Mouse (Mus musculus) hindlimb bud, embryonic 11.5 days (tissue): ENCODE measurements at regions not wholly inside any gene's neighbourhood (a gene's known extent, or its start where the extent isn't known, plus 50 kb on each side); places are given as distances from the start of the nearest gene placed in this dataset.
"Not testable (repeated sequence)": the region's sequence is repeated elsewhere in the genome, so short reads cannot be mapped to it uniquely, and the experiment has no call there.

Experiments
- DNase-seq: peaks from one replicate; pipeline ENCODE4 v3.0.0-alpha.2; 2012; ENCODE audit warnings: low read depth, low spot score; ENCODE audit errors: extremely low spot score

DNA sequence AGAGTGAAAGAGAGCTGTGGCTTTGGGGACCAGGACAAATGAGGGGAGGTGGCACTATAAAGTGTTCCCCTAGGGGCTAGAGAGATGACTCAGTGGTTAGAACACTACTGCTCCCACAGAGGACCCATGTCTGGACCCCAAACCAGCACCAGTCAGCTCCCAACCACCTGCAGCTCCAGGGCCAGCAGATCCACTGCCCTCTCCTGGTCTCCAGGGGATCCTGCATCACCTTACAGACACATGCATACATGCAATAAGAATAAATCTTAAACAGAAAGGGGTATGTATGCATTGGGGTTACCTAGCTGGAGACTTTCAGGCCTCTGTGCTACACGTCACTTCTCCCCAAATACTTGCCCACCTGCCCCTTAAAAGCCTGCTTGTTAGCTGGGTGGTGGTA, 93.8 kb upstream of the Zfp706 start:
- no peak for DNase-seq

DNA sequence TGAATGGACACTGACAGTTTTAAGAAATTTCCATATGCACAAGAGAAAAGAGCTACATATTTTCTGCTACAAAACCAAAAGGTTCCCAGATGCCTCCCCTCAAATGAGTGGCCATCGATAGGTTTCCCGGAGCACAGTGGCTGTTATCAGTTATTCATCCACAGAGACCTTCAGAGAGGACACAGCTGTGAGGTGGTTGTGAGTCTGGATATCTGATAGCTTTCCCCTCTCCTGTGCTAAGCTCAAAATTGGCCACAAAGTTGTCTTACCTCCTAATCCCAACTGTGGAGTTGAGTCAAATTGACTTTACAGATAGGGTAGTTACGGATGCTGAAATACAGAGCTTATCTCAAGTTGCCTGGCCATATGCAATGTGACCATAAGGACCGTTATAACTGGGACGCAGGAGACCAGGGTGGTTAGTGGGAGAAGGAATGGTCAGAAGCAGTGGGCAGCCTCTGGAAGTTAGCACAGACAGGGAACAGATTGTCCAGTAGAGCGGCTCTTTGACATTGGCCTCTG, 93.3 kb upstream of the Zfp706 start:
- no peak for DNase-seq

DNA sequence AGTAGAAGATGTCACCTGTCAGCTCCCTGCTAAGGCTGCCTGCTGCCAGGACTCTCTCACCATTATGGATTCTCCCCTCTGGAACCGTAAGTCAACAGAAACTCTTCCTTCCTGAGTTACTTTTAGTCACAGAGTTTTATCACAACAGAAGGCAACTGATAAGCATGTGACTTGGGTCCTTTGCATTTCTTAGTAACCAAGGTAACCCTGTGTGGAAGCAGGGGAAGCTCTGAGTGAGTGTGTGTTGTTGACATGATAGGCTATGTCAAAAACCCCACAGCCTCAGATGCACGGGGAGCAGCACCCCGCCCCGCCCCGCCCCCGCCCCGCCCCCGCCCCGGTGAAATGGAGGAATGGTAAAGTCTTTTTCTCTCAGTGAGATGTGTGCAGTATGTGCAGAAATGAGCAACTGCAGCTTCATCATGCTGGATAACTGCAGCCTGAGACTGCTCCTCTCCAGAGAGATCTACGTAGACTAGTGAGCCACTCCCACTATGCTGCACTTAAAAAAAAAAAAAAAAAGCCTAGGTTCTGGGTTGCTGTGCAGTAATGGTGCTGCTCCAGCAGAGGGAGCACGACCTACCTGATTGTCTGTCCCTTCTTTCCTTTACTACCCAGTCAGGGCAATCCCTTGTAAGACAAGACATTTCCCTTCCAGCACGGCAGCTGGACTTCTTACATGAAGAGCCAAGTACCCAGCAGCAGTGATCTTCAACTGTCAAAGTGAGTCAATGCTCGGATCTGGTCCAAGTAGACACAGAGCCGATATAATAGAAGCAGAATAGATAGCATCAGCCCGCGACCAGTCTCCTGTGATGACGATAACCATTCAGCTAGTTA, 92.6 kb upstream of the Zfp706 start:
- DNase-seq = peak; percentile 39

DNA sequence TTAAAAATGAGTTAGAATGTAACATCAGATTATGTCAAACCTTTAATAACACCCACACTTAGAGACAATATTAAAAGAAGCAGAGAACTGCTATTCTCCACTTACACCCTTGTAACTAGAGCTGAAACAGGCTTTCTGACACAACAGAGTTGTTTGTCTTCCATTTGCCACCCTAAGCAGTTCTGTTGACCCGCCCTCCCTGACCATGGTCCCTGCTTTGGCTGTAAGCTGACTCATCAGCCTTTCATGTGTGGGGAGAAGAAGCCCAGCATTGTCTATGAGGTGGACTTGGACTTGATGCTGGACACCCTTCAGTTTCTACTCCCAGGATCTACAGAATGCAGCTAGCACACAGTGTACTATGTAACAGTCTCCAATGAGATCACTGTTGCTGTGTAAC, 91.6 kb upstream of the Zfp706 start:
- DNase-seq = no peak

DNA sequence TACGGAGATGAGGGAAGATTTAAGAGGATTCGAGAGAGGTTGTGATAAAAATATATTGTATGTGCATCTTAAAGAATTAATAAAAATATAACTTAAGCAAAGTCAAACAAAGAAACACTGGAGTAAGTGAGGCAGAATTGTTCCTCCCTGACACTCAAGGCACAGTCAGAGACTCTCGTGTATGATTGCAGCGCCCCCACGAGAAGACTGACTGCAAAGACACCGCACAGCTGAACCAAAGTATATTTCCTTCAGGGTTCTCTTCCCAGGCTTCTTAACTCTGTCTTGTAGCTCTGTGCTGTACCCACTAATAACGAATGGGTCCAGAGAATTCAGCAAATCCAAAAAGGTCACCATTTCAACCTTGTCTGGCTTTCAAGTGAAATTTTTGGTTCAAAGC, 89.9 kb upstream of the Zfp706 start:
- DNase-seq = no peak

DNA sequence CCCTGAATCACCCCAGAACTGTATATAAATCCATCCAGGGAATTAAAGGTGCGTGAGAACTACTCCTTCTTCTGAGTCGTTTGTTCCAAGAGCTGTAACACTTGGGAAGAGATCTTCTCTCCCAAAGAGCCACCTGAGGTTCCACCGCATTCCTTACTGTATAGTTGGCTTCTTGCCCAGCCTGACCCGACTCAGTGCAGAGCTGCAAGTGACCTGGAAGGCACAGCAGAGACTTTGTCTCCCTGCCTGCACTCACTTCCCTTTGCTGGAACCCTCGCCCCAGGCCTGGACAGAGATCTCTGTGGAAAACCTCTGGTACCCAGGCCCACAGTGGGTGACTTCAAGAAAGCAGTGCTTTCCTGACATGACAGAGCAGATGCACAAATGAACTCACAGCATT, 83.6 kb upstream of the Zfp706 start:
- DNase-seq = not testable (repeated sequence)

DNA sequence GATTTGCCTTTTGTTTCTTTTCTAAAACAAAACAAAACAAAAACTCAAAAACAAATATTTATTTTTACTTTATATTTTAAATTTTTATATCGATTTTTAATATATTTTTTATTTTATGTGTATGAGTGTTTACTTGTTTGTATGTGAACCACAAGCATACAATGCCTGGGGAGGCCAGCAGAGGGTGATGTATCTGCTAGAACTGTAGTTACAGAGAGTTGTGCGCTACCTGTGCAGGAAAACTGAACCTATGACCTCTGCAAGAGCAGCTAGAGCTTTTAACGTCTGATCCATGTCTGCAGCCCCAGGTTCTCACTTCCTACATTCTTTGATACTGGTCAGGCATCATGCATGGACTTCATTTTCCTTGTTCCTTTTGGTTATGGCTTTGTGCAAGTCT, 76.2 kb upstream of the Zfp706 start:
- DNase-seq = no peak

DNA sequence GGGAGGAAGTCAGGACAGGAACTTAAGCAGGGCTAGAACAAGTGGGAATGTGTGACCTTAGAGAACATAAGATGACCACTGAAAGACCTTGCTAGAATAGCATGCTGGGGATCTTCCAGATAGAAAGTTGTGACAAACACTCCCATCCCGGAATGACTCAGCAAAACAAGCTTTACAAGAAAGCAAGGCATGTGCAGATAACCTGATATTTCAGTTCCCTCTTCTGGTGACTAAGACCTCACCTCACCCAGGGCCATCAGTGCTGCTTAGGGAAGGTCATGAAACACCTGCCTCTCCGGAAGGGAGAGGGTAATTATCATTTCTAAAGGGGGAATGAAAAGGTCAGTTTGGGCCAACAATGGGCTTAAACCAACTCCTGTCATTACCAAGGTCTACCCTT, 74.3 kb upstream of the Zfp706 start:
- DNase-seq = no peak

DNA sequence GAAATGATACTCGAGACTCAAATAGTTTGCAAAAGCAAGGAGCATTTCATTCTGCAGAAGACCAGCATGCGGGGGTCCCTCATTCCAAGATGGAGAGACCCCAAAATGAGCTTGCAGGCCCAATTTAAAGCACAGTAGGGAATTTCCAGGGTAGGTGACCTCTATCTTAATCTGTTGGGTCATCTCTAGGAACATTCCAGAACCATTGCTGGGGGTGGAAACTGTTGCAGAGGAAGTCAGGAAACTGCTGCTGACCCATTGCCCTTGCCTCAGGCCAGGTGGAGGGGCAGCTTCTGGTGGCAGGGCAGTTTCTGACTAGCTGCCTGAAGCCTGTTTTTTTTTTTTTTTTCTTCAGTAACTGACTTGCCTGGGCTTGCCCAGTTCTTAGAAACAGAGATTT, 73.4 kb upstream of the Zfp706 start:
- DNase-seq = no peak

DNA sequence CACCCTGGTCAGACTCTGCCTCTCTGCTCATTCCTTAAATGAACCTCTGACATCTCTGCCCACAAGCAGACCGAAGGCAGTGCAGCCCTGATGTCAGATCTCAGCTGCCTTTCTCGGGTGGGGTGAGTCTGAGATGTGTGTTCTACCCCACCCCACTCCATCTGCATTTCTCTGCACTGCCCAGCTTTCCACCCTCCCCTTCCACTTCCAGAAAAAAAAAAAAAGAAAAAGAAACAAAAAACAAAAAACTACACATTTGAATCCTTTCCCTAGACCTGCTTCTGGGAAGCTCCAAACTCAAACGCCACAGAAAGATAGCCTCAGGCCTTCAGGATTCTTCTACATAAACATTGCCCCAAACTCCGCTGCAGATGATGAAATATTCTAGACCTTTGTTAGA, 72.8 kb upstream of the Zfp706 start:
- no peak for DNase-seq

DNA sequence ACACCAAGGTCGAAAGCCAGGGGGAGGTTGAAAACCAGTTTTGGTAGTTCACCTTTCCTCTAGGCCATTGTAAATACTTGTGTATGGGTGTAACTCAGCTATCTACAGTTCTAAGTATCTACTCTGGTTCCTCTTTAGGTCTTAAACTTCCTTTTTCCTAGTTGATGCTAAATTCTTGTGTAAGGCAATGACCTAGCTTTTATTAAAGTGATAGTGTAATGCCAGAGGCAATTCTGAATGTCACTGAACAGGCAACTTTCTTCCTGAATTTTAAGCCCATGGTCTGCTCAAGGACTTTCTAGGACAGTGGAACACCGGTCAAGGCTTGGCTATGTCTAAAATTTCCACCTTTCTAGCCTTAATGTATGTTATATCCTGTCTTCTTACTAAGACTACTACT, 66.6 kb upstream of the Zfp706 start:
- DNase-seq = not testable (repeated sequence)

DNA sequence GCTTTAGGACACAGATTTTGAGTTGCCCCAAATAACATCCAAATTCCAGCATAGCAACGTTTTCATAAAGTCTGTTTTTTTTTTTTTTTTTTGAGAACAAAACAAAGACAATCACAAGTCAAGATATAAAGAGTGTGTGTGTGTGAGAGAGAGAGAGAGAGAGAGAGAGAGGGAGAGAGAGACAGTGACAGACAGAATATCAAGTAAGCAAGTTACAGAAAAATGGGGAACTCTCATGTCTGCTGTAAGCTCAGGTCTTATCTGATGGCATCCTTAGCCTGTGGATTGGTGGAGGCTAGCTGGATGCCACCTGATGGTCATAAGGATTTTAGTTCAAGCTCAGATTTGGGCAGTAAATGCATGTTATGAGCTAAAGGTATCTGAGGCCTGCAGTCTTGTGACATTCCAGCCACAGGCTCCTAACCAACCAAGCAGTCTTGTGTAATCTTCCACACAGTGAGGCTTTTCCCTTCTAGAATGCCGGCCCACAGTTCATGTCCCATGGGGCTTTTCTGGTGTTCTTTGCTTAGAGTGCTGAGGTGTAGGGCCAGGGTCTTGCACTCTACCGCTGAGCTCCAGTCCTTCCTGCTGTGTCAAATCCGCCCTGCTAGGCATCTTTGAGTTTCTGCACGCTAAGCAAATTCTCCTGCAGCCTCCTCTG, 64.8 kb upstream of the Zfp706 start:
- DNase-seq = no peak

DNA sequence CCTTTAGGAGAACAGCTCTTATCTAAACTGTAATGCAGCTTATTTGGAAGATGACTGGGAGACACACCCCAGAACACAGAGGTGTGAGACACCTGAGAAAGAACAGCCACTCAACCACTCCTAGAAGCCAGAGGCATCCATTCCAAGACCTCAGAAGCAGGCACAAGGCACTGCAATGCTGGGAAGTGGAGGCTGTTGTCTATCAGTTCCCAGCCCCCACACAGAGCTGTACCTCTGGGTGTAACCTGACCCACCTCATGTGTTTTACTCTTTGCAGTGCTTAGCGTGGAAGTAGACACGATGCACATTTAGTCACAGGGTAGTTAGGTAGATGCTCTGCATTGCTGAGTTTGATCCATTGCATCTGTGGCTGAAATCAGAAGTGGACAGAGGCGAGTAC, 62.6 kb upstream of the Zfp706 start:
- no peak for DNase-seq

DNA sequence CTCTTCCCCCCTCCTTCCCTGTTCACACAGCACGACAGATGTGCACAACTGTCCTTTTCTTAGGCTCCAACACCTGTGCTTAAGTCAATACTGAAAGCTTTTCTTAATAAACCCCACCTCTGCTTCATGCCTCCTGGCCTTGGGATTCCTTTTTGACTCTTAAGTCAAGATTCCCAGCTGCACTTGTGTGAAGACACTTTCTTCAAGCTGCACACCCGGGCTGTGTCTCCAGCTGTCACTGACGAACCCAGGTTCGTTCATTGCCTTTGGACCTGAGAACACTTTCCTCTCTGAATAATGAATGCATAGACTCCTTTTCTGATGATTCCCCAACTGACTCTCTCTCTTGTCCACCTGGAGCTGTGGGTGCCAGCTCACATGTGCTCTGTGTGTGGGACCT, 59.8 kb upstream of the Zfp706 start:
- no peak for DNase-seq

DNA sequence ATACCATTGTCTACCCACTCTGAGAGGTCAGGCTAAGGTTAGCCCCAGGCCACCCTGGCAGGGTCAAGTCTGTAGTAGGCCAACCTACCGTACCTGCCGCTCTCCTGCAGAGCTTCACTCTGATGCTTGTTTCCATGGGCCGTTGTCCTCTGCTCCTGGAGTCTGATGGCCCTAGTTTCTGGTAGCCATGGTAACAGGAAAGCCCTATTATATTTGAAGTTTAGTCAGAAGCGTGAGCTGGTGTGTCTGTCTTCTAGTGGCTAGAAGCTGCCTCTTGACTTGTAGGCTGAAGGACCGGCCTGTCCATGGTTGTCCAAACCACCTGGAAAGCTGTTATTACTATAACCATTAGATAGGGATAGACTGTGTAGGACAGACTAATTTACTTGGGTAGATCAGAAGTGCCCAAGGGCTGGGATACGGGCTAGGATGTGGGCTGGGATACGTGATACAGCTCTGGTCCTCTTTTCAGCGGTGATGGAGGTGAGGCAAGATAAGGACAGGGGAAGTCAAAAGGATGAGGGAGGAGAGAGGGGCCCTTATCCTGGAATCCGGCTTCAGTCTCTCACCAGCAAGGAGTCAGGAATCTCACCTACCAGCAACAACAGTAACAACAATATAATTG, 58.5 kb upstream of the Zfp706 start:
- no peak for DNase-seq

DNA sequence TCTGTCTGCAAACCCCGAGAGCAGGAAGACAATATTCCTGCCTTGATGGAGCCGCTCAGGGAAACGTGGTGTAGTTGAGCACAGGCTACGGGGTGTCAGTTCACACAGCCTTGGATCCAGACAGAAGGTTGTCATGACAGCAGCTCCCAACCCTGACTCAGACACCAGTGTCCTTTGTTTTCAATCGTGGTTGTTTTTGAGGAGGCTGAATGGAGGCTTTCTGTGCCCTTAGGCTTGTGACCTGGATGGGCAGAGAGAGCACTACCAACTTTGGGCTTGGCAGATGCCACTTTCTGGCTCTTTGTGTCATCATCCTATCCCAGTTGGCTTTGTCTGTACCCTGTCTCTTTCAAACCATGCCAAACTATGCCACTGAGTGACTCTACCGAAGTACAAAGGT, 57.8 kb upstream of the Zfp706 start:
- DNase-seq = no peak

DNA sequence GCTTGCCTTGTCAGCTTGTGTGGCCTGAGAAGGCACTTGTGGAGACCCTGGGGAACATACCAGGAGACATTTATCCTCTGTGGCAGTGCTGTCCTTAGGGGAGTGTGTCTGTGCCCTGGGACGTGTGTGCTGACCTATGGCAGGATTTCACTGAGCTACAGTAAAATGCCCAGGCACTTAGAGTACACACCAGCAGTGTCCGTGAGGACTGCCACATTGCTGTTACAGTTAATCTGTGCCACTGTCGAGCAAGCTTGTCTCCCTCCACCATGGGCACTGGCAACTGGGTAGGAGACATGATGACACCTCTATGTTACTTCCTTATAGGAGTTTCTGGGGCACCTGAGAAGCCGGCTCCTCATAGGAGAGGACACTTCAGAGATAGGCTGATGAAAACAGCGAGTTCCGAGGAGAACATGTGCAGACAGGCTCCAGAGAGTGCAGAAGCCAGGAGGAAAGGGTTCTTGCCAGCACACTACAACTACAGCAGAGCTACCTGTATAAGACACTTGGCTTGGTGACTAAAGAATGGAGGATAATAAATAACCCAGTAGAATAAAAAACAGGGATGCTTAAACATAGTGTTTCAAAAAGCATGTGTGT, 56.3 kb upstream of the Zfp706 start:
- DNase-seq = no peak

DNA sequence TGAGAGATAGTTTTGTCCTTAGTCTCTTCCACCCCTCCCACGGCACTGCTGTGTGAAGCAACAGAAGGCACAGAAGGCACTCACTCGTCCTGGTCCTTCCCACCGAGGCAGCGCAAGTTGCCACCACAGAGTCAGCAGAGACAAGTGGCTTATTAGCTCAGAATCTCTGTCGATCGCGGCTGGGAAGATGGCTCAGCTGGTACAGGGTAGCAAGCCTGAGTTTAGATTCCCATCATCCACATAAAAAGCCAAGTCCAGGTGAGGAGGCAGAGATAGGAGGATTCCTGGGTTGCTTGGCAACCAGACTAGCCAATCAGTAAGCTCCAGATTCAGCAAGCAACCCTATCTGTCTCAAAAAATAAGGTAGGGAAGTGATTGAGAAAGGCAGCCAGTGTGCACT, 55.0 kb upstream of the Zfp706 start:
- no peak for DNase-seq

DNA sequence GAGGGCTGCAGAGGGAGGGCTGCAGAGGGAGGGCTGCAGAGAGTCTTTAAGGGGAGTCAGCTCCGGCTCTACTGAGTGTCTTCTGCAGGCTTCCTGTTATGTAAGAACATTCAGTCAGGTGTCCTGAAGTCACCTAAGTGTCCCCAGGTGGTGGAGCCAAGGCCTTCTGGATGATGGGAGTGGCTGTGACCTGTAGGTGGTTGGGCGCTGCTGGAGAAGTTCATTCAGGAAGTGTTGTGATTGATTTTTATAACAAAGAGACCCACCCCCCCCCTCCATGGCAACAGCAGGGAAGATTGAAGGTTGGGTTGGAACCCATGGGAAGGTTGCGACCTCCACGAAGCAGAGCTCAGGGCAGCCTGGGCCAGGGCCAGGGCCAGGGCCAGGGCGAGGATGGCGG, 53.9 kb upstream of the Zfp706 start:
- DNase-seq = no peak

DNA sequence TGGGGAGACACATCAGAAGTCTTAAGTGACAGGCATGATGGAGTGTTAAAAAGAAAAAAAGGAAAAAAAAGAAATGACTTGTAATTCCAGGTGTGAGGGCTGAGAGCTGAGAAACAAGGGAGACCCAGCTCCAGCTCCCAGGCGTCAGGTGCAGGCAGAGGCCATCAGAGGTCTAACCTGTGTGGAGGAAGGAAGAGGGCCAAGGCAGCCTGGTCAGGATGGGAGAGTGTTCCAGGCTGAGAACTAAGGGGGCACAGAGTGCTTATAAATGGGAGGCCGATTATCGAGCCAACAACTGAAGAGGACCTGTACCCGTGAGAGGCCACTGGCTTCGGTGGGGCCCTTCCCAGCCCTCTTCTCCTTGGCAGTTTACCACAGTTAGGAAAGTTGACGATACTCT, 53.3 kb upstream of the Zfp706 start:
- no peak for DNase-seq
